Mouse (Mus musculus): Measurements from ENCODE around the gene Tdo2.

Gene Tdo2

GRCm38 (mm10) chr3:81976102-81976501, at the start of gene Tdo2:
Tdo2 (minus strand) TSS chr3:81976202.
- DNase-seq (ENCODE audit: low spot score in 2 of 2) = no peak

- DNase-seq (ENCODE audit: low spot score in 2 of 2) = no peak
These were observed 47.1 kb upstream of the Tdo2 start for GRCm38 (mm10) chr3:82023065-82023464.

- no peak for DNase-seq (ENCODE audit: low spot score in 2 of 2)
These were observed 46.5 kb upstream of the Tdo2 start for GRCm38 (mm10) chr3:82022421-82022920.

- no peak for DNase-seq (ENCODE audit: low spot score in 2 of 2)
These were observed 38.2 kb upstream of the Tdo2 start for GRCm38 (mm10) chr3:82014148-82014703.

- DNase-seq (ENCODE audit: low spot score in 2 of 2) = no peak
These were observed 31.0 kb upstream of the Tdo2 start for GRCm38 (mm10) chr3:82007002-82007401.

- no peak for DNase-seq (ENCODE audit: low spot score in 2 of 2)
These were observed 20.0 kb upstream of the Tdo2 start for GRCm38 (mm10) chr3:81995988-81996387.

- no peak for DNase-seq (ENCODE audit: low spot score in 2 of 2)
These were observed 19.4 kb upstream of the Tdo2 start for GRCm38 (mm10) chr3:81995371-81995770.

GRCm38 (mm10) chr3:81990531-81990930, 14.5 kb upstream of the Tdo2 start:
- DNase-seq (ENCODE audit: low spot score in 2 of 2) = no peak

- DNase-seq (ENCODE audit: low spot score in 2 of 2) = no peak
These were observed 13.7 kb upstream of the Tdo2 start for GRCm38 (mm10) chr3:81989692-81990141.

GRCm38 (mm10) chr3:81987628-81988027, 11.6 kb upstream of the Tdo2 start:
- no peak for DNase-seq (ENCODE audit: low spot score in 2 of 2)

- no peak for DNase-seq (ENCODE audit: low spot score in 2 of 2)
These were observed 10.1 kb upstream of the Tdo2 start for GRCm38 (mm10) chr3:81986103-81986502.

GRCm38 (mm10) chr3:81985100-81985499, 9.1 kb upstream of the Tdo2 start:
- no peak for DNase-seq (ENCODE audit: low spot score in 2 of 2)

GRCm38 (mm10) chr3:81983120-81983895, 7.3 kb upstream of the Tdo2 start:
- no peak for DNase-seq (ENCODE audit: low spot score in 2 of 2)

- no peak for DNase-seq (ENCODE audit: low spot score in 2 of 2)
These were observed 6.0 kb upstream of the Tdo2 start, which contains the start of gene Asic5 for GRCm38 (mm10) chr3:81981990-81982389. Asic5 (plus strand) TSS chr3:81982290.

GRCm38 (mm10) chr3:81981576-81981975, 5.6 kb upstream of the Tdo2 start:
- no peak for DNase-seq (ENCODE audit: low spot score in 2 of 2)

- DNase-seq (ENCODE audit: low spot score in 2 of 2) = no peak
These were observed 395 bp downstream of the Tdo2 start for GRCm38 (mm10) chr3:81975607-81976006.

- DNase-seq (ENCODE audit: low spot score in 2 of 2) = no peak
These were observed 11.4 kb downstream of the Tdo2 start for GRCm38 (mm10) chr3:81964596-81964995.

GRCm38 (mm10) chr3:81963768-81964167, 12.2 kb downstream of the Tdo2 start:
- DNase-seq (ENCODE audit: low spot score in 2 of 2) = no peak

- no peak for DNase-seq (ENCODE audit: low spot score in 2 of 2)
These were observed 14.7 kb downstream of the Tdo2 start for GRCm38 (mm10) chr3:81961336-81961735.

- no peak for DNase-seq (ENCODE audit: low spot score in 2 of 2)
These were observed 18.5 kb downstream of the Tdo2 start for GRCm38 (mm10) chr3:81957484-81957883.

GRCm38 (mm10) chr3:81951785-81952184, 24.2 kb downstream of the Tdo2 start:
- no peak for DNase-seq (ENCODE audit: low spot score in 2 of 2)

- no peak for DNase-seq (ENCODE audit: low spot score in 2 of 2)
These were observed 27.0 kb downstream of the Tdo2 start for GRCm38 (mm10) chr3:81949048-81949447.

- DNase-seq (ENCODE audit: low spot score in 2 of 2) = no peak
These were observed 31.1 kb downstream of the Tdo2 start for GRCm38 (mm10) chr3:81944851-81945393.
